Mouse (Mus musculus) T-helper 17 cell (primary cell): ENCODE results near the gene Nrip3.

Source experiments
- in situ Hi-C, 2 experiments: fragments of 300-600 bp; cut with MboI, MseI; formaldehyde crosslinking; loops; 1 replicate in 1 of 2; 2 replicates in 1 of 2; pipeline ENCODE4 v1.15.1; 2025; ENCODE audit warnings: high pct_unique_total_duplicates in 2 of 2

The Nrip3 gene

DNA sequence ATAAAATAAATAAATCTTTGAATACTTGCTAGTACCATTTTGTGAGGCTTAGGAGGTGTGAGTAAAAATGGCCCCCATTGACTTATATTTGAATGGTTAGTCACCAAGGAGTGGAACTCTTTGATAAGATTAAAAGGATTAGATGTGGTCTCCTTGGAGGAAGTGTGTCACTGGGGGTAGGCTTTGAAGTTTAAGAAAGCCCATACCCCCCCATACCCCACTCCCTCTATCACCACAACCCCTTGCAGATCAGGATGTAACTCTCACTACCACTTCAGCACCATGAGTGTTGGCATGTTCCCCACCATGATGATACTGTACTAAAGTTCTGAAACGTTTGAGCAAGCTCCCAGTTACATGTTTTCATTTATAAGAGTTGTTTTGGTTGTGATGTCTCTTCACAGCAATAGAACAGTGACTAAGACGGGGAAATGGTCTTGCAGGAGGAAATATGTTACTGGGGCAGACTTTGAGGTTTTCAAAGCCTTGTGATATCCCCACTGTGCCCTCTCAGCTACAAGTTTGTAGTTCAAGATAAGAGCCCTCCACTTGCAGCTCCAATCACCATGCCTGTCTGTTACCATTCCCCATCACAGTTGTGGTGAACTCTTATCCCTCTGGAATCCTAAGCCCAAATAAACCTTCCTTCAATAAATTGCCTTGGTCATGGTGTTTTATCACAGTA lies 13.0 kb downstream of the Nrip3 start:
- in situ Hi-C loops: no loop called here

DNA sequence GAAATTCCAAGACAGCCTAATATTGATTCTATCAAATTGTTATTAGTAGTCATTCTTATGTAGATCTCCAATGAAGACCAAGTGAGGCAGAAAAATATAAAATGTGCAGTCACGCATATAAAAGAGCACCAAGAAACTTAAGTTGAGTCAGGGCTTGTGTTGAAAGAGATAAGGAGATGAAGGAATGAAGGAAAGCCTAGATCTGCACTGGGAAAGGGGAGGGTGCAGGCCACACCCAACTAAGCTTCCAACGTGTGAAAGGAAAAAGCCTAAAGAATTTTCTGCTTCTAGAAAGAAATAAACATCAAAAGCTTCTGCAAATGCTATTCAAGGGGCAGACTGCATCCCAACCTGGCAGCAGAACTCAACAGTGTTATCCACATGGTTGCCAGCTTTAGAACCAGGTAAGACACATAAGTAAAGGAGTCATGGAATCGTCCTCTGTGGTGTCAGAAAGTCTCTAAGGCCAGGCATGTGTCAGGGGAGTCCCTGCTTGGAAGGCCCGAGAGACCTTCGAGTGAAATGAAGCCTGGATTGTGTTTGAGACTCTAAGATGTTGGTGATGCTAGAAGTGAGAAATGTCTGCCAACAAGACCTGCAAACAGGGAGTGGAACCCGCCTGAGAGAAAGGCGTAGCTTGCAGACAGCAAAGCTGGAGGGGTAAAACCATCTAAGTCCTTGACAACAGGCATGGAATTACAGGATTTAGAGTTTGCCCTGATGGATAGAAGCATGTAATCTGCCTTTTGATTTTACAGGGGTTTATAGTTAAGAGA lies 14.1 kb downstream of the Nrip3 start:
- in situ Hi-C loops: no loop called here

DNA sequence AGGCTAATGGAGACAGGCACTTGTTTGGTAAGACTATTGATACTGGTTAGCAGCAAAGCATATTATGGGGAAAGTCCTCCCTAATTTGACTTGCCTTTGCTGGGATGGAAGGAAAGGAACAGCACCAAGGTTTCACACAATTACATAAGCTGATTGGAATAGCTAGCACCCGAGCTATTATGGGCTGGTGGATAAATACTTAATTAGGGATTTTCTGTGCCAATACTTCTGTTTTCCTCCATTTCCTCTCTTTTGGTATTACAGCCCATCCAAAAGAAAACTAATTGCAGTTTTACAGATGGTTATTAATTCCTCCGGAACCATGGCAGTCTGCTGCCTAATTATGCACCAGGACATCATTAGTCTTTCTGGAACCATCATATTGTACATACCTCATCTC lies 17.8 kb downstream of the Nrip3 start:
- in situ Hi-C loops: no loop called here

DNA sequence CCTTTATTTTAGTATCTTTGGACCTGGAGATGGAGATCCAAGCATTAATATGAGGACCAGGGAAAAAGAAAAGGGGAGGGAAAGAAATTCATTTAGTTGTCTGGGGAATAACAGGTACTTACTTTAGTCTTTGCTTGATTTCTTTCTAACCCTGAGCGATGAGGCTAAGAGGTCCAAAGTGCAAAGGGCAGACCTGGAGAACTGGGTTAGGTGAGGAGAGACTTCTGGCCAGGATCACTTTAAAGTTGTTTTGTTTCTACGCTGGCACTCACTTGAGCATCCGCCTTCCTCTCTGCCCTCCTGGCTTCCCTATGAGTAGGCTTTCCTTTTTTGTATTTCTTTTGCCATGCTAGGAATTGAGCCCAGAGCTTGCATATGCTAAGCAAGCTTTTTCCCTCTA lies 25.5 kb downstream of the Nrip3 start:
- in situ Hi-C loops: no loop called here

DNA sequence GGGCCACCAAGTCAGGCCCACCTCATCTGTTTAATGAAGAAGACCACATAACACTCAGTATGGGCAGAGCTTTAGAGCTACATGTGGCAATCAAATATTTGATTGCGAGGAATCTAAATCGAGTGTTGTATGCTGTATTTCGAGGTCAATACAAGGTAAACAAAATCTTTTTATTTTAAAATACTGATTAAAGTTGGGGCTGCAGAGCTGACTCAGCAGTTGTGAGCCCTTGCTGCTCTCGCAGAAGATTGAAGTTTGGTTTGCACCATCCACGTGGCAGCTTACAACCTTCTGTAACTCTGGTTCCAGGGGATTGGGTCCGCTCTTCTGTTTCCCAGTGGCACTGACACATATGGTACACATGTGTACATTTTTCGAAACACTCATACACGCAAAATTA lies 27.8 kb downstream of the Nrip3 start:
- in situ Hi-C loops: no loop called here

DNA sequence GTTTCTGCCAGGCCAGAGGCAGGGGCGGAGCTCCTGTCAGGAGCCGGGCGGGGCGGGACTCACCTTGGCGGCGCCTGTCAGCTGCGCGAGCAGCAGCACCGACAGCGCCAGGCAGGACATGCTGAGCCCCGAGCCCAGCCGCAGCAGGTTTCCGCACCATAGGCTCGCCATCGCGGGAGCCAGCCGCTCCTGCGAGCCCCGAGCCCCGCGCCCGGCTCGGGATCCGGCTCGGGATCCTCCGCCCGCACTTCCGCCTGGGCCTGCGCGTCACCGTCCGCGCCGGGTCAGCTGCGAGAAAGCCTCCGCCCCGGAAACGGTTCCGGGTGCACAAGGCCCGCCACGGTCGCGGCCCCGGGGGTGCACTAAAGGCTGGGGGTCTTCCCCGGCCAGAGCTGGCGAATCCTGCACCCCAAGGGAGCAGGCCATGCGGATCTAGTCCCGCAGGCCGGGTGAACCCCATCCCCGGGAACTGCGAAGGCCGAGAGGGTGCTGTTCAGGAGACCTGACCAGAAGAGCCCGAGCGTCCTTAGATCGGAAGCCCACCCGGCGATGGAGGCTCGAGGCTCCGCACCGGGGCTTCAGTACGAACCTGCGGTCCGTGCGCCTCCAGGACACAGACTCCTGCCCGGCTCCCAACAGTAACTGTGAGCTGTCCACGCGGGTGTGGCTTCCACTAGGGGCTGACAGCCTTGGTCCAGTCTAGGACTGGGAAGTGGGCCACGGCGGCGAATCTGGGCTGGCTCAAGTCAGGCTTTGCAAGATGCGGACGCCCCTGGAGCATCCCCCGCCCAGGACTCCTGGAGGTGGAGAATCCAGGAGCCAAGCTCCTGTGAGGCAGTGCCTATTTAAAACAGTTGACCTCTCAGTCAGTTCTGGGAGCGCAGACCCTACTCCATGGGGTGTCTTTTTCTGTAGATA lies 29.6 kb downstream of the Nrip3 start, which contains the start of gene Tmem9b:
Tmem9b (minus strand) TSS at position 868 of the 918 bp plus-strand sequence.
- in situ Hi-C loops: no loop called here

DNA sequence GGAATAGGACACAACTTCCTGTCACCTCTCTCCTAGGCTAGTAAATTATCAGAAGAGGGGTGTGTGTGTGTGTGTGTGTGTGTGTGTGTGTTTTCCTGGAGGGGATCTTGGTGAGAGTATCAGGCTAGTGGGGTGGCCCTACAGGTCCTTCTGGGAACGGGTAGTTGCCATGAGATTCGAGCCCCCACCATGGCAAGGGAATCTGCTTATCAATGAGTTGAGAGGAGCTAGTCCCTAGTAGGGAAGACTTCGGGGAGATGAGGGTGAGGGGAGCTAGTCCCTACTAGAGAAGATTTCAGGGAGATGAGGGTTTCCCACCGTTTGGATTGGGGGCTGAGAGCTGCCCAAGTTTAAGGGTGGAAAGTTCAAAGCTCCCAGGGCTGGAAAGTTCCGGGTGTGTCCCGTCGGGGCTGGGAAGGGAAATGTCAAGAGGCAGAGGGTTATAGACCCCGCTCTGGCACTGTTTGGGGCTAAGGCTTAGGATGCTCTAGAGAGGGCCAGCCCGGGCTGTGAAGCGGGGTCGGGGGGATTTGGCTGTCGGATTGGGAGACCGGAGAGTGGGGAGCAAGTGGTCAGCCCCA lies 30.3 kb downstream of the Nrip3 start:
- in situ Hi-C loops: no loop called here

DNA sequence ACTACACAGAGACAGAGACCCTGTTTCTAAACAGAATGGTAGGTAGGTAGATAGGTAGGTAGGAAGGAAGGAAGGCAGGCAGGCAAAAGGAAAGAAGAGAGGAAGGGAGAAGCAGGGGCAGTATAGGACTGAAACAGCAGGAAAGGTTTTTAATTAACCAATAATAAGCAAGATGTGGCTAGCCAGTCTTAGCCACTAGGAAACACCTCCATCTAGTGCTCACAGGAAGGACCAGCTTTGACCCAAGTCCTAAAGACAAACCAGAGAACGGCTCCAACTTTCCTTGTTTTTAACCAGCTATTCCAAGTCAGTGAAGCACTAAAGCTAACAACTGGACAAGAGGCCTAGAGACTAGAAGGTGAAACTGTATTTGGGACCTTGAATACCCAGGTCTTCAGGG lies 34.1 kb downstream of the Nrip3 start:
- in situ Hi-C loops: loop anchor here in 1 of 2 experiments (5.0 kb wide), 2 partner anchors 40 kb away; no protein-coding TSS in a partner anchor

DNA sequence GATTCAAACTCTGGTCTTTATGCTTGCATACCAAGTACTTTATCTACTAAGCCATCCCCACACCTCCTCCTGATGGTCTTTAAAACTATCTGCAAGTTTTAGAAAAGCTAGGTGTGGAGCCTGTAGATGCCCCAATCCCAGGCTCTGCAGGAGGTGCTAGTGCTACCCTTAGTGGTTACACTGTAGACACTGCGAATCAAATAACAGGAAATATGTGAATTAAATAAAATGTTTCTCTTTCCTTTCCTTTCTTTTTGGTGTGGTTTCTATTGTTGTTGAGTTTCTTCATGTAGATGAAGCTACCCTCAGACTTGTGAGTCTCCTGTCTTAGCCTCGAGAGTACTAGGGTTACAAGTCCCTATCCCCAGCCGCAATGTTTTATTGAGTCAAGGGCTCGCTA lies 40.1 kb downstream of the Nrip3 start:
- in situ Hi-C loops: no loop called here

DNA sequence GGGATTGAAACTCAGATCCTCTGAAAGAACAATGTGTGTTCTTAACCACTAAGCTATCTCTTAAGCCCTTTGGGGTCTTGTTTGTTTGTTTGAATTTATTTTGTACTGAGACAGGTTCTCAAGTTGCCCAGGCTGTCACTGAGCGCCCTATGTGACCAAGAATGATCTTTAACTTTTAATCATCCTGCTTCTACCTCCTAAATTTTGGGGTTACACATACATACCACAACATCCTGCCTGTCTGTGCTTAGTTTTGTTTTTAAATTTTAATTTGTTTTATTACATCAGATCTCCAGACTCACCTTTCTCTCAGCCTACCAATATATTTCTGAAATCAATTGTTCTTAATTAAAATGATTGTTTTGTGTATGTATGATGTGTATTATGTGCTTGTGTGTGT lies 40.8 kb downstream of the Nrip3 start:
- in situ Hi-C loops: no loop called here

DNA sequence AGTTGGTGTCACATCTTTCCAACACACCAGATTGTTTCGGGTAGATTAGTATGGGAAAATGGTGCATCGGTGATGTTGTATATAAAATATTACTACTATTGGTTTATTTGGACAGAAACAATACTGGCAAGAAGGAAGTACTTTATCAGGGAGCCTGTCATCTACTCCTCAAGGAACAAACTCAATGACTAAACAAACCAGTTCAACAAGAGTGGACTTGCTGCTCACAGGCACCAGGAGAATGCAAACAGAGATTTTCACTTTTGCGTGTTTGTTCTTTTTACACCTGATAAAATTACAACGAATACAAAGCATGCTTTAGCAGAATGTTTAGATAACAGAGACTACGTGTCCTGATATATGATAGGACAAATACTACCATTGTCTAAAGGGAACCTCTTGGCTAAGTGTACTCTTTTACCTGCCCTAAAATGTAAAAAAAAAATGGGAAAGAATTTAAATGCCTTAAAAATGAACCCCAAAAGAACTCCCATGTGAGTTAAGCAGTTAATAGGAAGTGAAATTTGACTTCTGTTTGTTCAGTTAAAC lies 41.9 kb downstream of the Nrip3 start:
- in situ Hi-C loops: no loop called here

DNA sequence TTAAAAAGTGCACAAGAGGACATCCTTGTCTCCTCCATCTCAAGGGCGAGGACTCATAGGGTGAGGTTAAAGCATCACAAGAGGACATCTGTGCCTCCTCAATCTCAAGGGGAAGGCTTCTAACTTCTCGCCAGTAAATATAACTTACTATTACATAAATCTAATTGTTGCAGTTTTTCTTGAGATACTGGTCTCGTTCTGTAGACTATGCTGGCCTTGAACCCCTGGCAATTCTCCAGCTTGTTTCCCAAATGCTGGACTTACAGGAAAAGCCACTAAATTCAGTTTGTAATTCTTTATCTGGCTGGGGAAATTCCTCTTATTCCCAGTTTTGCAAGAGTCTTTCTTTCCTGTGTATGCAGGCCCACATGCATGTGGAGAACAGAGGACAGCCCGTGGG lies 47.0 kb downstream of the Nrip3 start:
- in situ Hi-C loops: no loop called here

DNA sequence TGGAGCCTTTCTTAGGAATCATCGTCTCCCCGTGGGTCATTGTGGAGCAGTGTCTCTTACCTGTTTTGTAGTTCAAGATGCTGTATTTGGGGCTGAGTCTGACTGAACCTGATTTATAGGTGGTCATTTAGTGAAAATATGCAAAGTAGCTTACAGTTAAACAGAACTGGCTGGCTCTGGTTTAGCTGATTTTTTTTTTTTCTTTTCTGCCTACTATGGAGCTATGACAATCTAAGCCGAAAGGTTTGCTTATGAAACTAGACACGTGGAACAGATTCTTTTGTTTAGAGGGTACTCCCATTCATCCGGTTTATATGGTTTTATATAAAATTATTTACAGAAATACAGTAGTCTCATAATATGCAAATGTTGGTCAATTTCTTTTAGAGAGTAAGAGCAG lies 50.2 kb downstream of the Nrip3 start, which contains the start of gene Ascl3:
Ascl3 (minus strand) TSS at position 101 of the 400 bp plus-strand sequence.
- in situ Hi-C loops: no loop called here

DNA sequence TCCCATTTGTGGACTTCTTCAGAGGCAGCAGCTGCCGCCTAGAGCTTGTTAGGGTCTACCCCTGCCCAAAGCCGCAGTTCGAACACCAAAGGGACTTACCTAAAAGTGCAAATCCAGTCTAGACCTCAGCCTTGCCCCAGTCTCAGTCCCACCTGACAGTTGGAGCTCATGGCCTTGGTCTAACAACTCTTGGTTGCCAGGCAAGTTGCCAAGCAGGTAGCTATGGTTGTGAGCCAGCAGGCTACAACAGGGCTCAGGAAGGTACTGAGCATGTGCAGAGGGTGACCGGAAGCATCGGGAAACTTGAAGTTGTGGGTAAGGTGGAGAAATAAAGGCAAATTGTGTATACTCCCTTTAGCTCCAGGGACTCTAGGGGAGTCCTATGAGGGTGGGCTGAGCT lies 58.1 kb downstream of the Nrip3 start, which contains the start of gene BC051019:
BC051019 (minus strand) TSS at position 154 of the 400 bp plus-strand sequence.
- in situ Hi-C loops: no loop called here

DNA sequence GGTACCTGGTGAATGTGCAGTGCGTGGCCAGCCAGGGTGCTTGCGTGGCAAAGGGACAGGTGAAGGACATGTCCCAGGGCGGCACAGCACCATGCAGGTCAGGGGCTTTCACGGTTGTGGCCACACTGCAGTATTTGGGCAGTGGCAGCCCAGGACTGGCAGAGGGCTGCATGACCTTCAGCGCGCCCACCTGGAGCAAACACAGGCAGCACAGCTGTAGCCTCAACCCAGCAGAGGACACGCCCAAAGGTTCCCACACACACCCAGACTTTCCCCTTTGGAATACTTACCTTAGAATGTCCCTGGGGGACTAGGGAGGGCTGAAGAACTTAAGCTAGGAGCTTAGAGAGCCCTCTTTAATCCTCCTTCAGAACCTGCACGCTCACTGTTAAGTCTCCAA lies 58.7 kb downstream of the Nrip3 start:
- in situ Hi-C loops: no loop called here

DNA sequence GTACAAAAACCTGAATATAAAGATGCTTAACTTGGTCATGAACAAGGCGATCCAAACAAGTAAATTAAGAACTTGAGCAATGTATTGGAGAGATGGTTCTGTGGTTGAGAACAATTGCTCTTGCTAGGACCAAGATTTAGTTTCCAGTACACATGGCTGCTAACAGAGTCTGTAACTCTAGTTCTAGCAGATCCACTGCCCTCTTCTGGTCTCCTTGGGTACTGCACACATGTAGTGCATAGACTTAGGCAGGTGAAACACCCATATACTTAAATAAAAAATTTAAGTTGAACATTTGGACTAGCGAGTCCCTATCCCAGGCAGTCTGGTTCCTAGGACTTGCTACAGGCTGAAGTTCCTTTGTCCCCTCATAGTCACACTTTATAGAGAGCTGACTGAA lies 59.2 kb downstream of the Nrip3 start:
- in situ Hi-C loops: no loop called here

DNA sequence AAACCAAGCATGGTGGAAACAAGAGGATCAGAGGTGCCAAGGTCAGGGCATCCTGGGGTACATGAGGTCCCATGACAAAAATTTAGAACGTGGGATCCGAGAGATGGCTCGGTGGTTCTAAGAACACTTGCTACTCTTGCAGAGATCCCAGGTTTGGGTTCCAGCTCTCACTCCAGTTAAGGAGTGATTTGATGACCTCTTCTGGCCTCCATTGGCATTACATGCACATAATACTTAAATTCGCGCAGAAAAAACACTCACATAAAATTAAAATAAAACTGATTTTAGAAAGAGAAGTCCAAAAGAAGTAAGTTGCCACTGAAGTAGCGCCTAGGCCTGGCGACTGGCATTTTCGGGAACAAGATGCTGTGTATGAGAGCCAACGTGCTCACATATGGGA lies 62.5 kb downstream of the Nrip3 start:
- in situ Hi-C loops: no loop called here

DNA sequence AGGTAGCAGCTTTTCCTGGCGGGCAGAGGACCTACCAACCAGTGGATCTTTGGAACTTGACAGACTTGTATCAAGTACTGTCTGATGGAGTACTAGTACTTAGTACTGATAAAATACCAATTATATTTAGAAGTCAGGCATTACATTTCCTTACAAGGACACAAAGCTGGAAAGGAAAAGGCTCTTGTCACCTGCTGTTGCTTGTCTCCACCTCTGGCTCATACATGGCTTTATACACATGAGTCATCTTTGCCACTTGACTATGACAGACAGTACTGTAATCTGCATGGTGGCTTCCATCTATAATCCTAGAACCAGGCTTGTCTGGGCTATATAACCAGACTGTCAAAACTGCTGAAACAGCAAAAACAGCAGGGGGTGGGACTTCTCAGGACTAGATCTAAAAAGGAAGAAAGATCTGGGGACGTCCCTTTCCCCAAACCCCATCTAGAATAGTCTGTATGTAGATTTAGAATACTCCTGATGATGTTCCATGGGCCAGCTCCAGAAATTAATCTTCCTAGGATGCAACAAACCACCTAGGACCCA lies 68.3 kb downstream of the Nrip3 start:
- in situ Hi-C loops: no loop called here

DNA sequence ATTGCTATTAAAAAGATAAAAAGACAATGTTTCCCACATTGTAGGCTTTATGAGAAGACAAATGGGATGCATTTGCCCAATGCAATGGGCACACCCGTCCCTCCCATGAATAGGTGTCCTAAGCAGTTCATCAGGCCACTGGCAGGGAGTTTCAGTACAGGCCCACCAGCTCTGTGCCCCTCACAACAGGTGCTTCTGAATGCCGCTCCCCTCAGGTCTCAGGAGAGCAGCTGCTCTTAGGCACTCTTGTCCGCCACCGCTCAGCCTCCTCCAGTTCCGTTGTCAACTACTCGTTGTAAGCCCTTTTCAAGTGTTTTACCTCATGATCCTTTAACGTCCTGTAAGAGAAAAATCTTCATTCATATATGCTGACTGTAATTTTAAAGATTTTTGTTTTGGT lies 69.6 kb downstream of the Nrip3 start:
- in situ Hi-C loops: no loop called here

DNA sequence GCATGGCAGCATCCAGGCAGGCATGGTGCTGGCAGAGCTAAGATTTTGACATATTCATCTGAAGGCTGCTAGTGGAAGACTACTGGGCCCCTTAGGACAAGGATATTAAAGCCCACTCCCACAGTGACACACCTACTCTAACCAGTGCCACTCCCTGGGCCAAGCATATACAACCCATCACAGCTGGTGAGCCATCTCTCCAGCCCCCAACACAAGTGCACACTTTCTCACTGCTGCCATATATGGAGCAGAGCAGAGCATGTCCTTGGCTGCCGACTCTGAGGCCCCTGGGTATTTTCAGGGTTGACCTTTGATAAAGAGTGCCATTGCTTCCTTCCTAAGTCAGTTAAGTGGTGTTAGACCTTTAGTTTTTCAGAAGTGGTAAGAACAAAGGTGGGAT lies 71.8 kb downstream of the Nrip3 start:
- in situ Hi-C loops: no loop called here

DNA sequence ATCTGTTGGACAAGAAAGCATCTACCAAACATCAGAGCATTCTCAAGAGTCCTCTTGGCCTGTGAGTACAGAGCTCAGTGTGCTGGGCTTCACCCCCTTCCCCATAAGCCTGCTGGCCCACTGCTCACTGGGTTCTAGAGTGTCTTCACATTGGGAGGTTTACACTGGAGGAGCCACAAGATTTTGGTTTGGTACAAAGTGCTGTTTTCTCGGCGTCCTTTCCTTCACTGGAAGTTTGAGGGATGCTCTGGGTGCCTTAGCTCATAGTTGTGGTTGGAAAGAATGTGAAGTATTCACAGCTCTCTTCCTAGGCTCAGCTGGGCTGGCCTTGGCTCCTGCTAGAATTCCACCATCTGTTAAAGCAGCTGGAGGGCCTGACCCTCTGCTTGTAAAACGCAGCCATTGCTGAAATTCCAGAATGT lies 72.9 kb downstream of the Nrip3 start:
- in situ Hi-C loops: loop anchor here in 1 of 2 experiments (5.0 kb wide), 1 partner anchor 38 kb away; no protein-coding TSS in a partner anchor
